Mouse (Mus musculus) intestine, embryonic 16.5 days (tissue): ENCODE measurements around the gene Leprot. TPM values are rescaled to one million over a fixed set of nuclear protein-coding genes. Genes with fewer than 3 reads are reported as not detected.

Experiments
- ATAC-seq: fragments of 200-750 bp; cut with Nextera tagmentation; 2 replicates; pipeline ENCODE4 v1.8.0; 2017; ENCODE audit warnings: moderate TSS enrichment, moderate library complexity
- H3K27ac ChIP-seq: fragments of 300-500 bp; sonication (generic); 2 replicates; pipeline ENCODE4 v1.5.1; 2014; ENCODE audit warnings: mild to moderate bottlenecking, low read length
- H3K27me3 ChIP-seq: fragments of 300-500 bp; sonication (generic); replicated peaks from 2 replicates; pipeline ENCODE4 v1.6.1; 2014; ENCODE audit warnings: low read length, control low read depth, mixed read lengths; ENCODE audit not compliant: control insufficient read depth, insufficient read depth
- H3K36me3 ChIP-seq: fragments of 300-500 bp; sonication (generic); 2 replicates; pipeline ENCODE4 v1.6.1; 2014; ENCODE audit warnings: low read length, control low read depth; ENCODE audit not compliant: control insufficient read depth, insufficient read depth
- H3K4me1 ChIP-seq: fragments of 300-500 bp; sonication (generic); 2 replicates; pipeline ENCODE4 v1.6.1; 2014; ENCODE audit warnings: low read length, control low read depth, mixed read lengths; ENCODE audit not compliant: control insufficient read depth, insufficient read depth
- H3K4me2 ChIP-seq: fragments of 300-500 bp; sonication (generic); 2 replicates; pipeline ENCODE4 v1.6.1; 2014; ENCODE audit warnings: low read depth, low read length, control low read depth
- H3K4me3 ChIP-seq: fragments of 300-500 bp; sonication (generic); 2 replicates; pipeline ENCODE4 v1.5.1; 2014; ENCODE audit warnings: mild to moderate bottlenecking, low read length
- H3K9ac ChIP-seq: fragments of 300-500 bp; sonication (generic); 2 replicates; pipeline ENCODE4 v1.6.1; 2014; ENCODE audit warnings: low read depth, low read length
- H3K9me3 ChIP-seq: fragments of 300-500 bp; sonication (generic); 2 replicates; pipeline ENCODE4 v1.6.1; 2016; ENCODE audit warnings: low read length, control low read depth; ENCODE audit not compliant: control insufficient read depth
- WGBS: fragments of 180-500 bp; shearing (Covaris S2); extraction: QIAGEN DNeasy Blood & Tissue Kit; methylation state at CpG from one replicate; pipeline ENCODE4 v1.1.7; 2014; 5-methylcytosine and 5-hydroxymethylcytosine counted together
- polyA plus RNA-seq: library from polyadenylated mRNA; unstranded; fragments of >200 nt; fragmentation: Nextera tagmentation; extraction: Ambion mirVana; gene quantifications from 2 replicates; pipeline ENCODE4 v1.2.1, GENCODE M21; 2015

The Leprot gene
- polyA plus RNA-seq, 1 experiment from 2014 or later, result 116 TPM

DNA sequence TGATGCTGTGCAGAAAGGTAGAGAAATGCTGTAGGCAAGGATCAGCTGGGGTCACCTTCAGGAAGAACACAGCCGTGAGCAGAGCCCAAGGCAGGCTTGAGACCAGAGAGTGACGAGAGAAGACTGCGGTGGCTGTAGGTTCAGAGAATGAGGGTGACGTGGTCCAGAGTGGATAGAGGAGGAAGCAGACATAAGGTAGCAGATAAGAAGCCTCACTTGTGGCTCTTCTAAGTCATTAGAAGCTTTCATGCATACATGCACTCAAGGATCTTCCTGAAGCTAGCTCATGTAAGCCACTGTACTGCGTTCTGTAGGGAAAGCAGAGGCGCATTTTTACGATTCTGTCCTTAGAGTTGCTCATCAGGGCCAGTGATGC, 7.9 kb downstream of the Leprot start:
- no peaks in the 10 kb centered on the region for H3K4me1 ChIP-seq
- no peaks in the 10 kb centered on the region for H3K27me3 ChIP-seq
- H3K4me2 ChIP-seq, result no peak overlapping the region
- H3K27ac ChIP-seq, result no peak overlapping the region
- H3K36me3 ChIP-seq, result peaks cover 9% of the 10 kb centered on the region
- H3K9me3 ChIP-seq, result no peaks in the 10 kb centered on the region
- ATAC-seq, result 0 out of 2 replicates have a peak, but pooled peaks have one; percentile 23
- H3K4me3 ChIP-seq, result no peak overlapping the region
- WGBS, result 86% methylated on average over 7 of the region's 7 CpGs
- no peak overlapping the region for H3K9ac ChIP-seq

DNA sequence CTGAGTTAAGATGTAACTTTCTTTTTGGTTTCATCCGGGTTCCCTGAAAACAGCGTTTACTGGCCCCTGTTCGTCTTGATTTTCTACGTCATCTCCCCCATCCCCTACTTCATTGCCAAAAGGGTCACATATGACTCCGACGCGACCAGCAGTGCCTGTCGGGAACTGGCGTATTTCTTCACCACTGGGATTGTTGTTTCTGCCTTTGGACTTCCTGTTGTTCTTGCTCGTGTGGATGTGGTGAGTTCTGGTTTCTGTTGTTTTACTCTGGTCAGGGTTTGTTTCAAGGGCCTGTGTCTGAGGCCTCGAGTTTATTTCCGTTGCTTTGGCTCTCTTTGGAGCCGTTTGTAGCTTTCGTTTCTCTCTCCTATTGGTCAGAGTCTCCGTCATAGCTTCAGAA, 8.5 kb downstream of the Leprot start:
- no peaks in the 10 kb centered on the region for H3K9me3 ChIP-seq
- no peak overlapping the region for H3K27ac ChIP-seq
- H3K9ac ChIP-seq, result no peak overlapping the region
- H3K4me1 ChIP-seq, result no peaks in the 10 kb centered on the region
- H3K27me3 ChIP-seq, result no peaks in the 10 kb centered on the region
- no peak overlapping the region for H3K4me3 ChIP-seq
- peaks cover 9% of the 10 kb centered on the region for H3K36me3 ChIP-seq
- no peak for ATAC-seq
- 86% methylated on average over 15 of the region's 15 CpGs for WGBS
- no peak overlapping the region for H3K4me2 ChIP-seq

DNA sequence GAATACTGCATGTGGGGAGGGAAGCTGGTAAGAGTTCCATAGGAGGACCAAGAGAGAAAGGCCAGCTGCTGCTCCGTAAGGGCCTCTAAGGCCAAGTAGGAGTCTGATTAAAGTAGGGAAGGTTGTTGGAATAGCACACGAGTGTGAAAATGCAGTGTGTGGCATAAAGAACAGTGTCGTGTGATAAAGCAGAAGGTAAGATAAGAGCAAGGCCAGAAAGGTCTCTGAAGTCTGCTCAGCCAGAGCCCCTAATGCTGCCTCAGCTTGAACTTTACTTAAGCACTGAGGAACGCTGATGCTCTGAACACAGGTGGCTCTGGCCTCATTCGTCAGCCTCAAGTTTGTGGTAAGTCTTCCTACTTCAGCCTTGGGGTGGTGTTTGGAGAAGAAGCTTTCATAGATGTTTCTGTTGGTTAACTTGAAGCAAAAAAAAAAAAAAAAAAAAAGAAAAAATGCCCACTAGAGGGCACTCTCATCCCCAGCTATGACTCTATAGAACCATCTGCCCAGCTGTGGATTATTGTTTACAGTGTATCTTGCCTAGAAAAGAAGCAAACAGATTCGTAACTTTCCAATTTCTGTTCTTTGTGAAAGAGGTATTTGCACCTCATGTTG, 9.5 kb downstream of the Leprot start:
- Histone ChIP-seq H3K4me2 (no peak overlapping the region), H3K36me3 (peaks cover 9% of the 10 kb centered on the region), H3K4me1 (no peaks in the 10 kb centered on the region), H3K27me3 (no peaks in the 10 kb centered on the region), H3K27ac (no peak overlapping the region), H3K9ac (no peak overlapping the region), H3K4me3 (no peak overlapping the region), H3K9me3 (no peaks in the 10 kb centered on the region)
- 45% methylated on average over 6 of the region's 6 CpGs for WGBS
- no peak for ATAC-seq

DNA sequence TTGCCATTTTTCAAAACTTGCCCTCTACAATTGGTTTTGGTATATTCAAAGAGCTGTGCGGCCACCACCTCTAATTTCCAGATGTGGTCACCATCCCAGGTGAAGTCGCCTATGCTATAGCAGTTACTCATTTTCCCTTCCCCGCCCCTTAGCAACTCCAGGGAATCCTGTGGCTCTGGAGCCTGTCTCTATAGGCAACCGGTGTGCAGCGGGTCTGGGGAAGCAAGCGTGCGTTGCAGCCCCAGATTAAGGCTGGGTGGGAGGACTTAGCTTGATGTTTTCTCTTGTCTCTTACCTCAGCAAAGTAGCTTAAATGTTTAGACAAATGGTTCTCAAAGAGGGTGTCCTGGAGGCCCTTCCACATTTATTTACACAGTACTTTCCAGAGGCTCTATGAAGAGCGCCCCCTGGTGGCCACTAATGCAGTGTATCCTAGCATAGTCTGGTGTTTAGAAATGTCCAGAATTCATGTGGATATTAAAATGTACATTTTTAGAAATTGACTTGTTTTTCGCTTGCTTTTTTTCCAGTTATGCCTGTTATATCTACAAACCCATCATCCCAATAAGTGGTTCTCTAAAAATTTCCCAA, 16.7 kb downstream of the Leprot start:
- no peaks in the 10 kb centered on the region; the same call in 1 of the 2 replicates for H3K9me3 ChIP-seq
- H3K4me1 ChIP-seq, result no peaks in the 10 kb centered on the region
- no peak overlapping the region for H3K4me3 ChIP-seq
- WGBS, result 70% methylated on average over 9 of the region's 9 CpGs
- no peak overlapping the region for H3K9ac ChIP-seq
- peaks cover 12% of the 10 kb centered on the region for H3K36me3 ChIP-seq
- no peak overlapping the region for H3K4me2 ChIP-seq
- no peak for ATAC-seq
- H3K27ac ChIP-seq, result no peak overlapping the region
- H3K27me3 ChIP-seq, result no peaks in the 10 kb centered on the region

DNA sequence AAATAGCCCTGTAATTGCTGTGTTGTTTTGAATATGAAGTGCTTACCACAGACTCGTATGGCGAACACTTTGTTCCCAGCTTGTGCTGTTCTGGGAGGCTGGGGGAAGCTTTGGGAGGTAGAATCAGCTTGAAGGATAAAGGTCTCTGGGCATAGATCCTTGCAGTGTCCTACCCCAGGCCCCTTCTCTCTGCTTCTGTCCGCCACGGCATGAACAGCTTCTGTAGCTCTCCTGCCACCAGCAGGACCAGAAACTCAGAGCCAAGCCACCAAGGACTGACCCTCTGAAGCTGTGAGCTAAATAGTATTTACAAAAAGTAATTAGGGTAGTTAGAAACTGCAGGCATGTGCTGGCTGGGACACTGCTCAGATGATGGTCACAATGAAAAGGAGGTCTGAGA, 17.2 kb downstream of the Leprot start:
- no peak overlapping the region for H3K4me2 ChIP-seq
- no peak overlapping the region for H3K4me3 ChIP-seq
- no peak overlapping the region for H3K9ac ChIP-seq
- no peak overlapping the region for H3K27ac ChIP-seq
- H3K36me3 ChIP-seq, result peaks cover 8% of the 10 kb centered on the region
- no peak for ATAC-seq
- 95% methylated on average over 4 of the region's 4 CpGs for WGBS
- H3K27me3 ChIP-seq, result no peaks in the 10 kb centered on the region
- no peaks in the 10 kb centered on the region for H3K4me1 ChIP-seq
- H3K9me3 ChIP-seq, result no peaks in the 10 kb centered on the region; the same call in 1 of the 2 replicates

DNA sequence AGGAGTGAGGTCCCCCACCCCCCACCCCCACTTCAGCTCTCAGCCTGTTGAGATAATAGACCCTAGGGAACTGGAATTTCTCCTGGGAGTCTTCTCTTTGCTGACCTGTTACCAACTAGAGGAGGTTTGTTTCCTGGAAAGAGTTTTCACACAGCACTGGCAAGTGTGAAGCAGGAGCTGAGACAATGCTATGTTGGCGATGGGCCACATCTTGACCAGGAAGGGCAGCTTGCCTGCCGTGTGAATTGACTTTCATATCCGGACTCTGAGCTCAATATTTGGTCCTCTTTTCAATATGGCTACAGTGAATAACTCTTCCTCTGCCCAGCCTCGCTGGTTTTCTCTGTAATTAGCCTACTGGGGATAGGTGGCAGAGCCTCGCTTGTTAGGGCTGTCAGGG, 21.6 kb downstream of the Leprot start:
- no peak for ATAC-seq
- 71% methylated on average over 5 of the region's 5 CpGs for WGBS

DNA sequence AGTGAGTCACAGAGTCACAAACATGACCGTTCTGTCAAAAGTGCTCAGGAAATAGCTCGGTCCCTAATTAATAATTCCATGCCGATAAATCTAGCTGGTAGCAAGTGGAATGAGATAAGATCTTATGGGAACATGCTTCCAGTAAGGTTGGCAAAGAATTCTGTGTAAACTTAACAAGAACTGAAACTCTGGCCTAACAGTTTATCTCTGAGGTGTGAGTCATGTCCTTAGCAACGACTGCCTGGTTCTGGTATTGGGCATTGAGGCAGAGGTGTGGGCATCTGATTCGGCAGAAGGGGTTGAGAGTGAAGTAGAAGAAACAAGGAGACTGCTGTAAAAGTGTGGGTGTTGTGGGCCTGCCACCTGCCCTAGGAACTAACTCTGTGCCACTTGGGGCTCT, 22.3 kb downstream of the Leprot start:
- Histone ChIP-seq H3K9ac (no peak overlapping the region), H3K4me2 (no peak overlapping the region), H3K36me3 (no peaks in the 10 kb centered on the region), H3K27ac (no peak overlapping the region), H3K4me3 (no peak overlapping the region), H3K27me3 (no peaks in the 10 kb centered on the region), H3K4me1 (no peaks in the 10 kb centered on the region), H3K9me3 (no peaks in the 10 kb centered on the region; the same call in 1 of the 2 replicates)
- 71% methylated on average over 5 of the region's 5 CpGs for WGBS
- ATAC-seq, result no peak

More for the DNA sequence above, 21.6 kb downstream of the Leprot start:
- no peak overlapping the region for H3K9ac ChIP-seq
- H3K4me1 ChIP-seq, result no peaks in the 10 kb centered on the region
- no peaks in the 10 kb centered on the region for H3K27me3 ChIP-seq
- no peak overlapping the region for H3K4me2 ChIP-seq
- H3K9me3 ChIP-seq, result no peaks in the 10 kb centered on the region; the same call in 1 of the 2 replicates
- no peak overlapping the region for H3K4me3 ChIP-seq
- no peak overlapping the region for H3K27ac ChIP-seq
- no peaks in the 10 kb centered on the region for H3K36me3 ChIP-seq

DNA sequence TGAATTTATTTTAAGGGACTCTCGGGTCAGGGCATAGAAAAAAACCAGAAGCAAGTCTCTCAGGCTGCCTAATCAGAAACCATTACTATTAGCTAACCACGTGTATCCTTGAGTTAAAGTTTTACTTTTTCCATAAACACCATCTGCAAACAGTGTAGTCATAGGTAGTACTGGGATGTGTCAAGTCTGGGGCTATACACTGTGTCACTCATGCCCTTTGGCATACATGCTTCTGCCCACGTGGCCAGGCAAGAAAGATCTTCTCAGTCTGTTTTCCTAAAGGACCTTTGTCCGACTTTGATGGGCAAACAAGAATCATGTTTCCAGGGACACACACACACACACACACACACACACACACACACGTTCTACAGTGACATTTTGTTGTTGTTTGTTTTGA, 27.3 kb downstream of the Leprot start:
- Histone ChIP-seq H3K9ac (no peak overlapping the region), H3K27ac (no peak overlapping the region), H3K36me3 (no peaks in the 10 kb centered on the region), H3K27me3 (no peaks in the 10 kb centered on the region), H3K9me3 (no peaks in the 10 kb centered on the region), H3K4me1 (no peaks in the 10 kb centered on the region), H3K4me3 (no peak overlapping the region), H3K4me2 (no peak overlapping the region)
- peak; percentile 76 for ATAC-seq
- WGBS, result 50% methylated on average over 5 of the region's 5 CpGs

DNA sequence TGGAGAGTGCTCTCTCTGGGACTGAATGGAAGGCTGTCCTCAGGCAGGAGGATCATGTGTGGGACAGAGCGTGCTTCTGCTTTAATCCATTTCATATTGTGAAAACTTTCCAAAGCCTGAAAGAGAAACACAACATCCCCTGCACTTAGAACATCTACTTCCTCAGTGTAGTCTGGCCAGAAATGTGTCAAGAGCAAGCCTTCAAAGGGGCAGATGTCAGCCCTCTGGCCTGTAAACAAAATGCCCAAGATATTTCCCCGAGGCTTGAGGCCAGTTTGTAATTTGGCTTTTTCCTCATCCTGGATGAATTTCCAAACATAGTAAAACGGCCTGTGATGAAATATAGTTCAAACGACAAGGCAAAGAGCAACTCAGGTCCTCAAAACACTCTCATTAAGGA, 28.2 kb downstream of the Leprot start:
- H3K9me3 ChIP-seq, result no peaks in the 10 kb centered on the region
- no peak for ATAC-seq
- no peaks in the 10 kb centered on the region for H3K27me3 ChIP-seq
- H3K4me2 ChIP-seq, result no peak overlapping the region
- H3K27ac ChIP-seq, result no peak overlapping the region
- no peaks in the 10 kb centered on the region for H3K36me3 ChIP-seq
- WGBS, result 53% methylated on average over 4 of the region's 4 CpGs
- H3K9ac ChIP-seq, result no peak overlapping the region
- no peak overlapping the region for H3K4me3 ChIP-seq
- H3K4me1 ChIP-seq, result no peaks in the 10 kb centered on the region

DNA sequence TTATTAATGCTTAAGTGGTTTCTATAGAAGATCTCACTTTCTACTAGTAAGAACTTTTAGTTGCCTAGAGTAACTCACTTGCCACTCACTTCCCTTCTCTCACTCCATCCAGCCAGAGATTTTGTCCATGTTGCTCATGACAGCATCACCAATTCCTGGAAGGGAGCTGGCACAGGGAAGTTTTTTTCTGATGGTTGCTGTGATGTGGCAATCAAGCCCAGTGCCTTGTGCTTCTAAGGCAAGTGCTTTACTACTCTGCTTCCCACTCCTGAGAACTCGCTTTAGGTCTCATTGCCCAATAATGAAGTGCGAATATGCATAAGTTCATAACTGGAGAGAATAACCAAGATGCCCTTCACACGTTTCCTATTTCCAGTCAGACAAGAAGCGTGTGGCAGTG, 35.1 kb downstream of the Leprot start:
- no peak overlapping the region for H3K9ac ChIP-seq
- H3K9me3 ChIP-seq, result no peaks in the 10 kb centered on the region
- no peaks in the 10 kb centered on the region for H3K27me3 ChIP-seq
- no peak overlapping the region for H3K27ac ChIP-seq
- H3K4me2 ChIP-seq, result no peak overlapping the region
- H3K36me3 ChIP-seq, result no peaks in the 10 kb centered on the region
- H3K4me3 ChIP-seq, result no peak overlapping the region
- no peak for ATAC-seq
- no peaks in the 10 kb centered on the region for H3K4me1 ChIP-seq
- 88% methylated on average over 4 of the region's 4 CpGs for WGBS
